Mouse (Mus musculus) layer of hippocampus, adult 11-12 months (tissue): ENCODE results near the gene Tmem167.

Source experiments
- DNase-seq: peaks from one replicate; pipeline ENCODE4 v3.0.0; 2022; ENCODE audit warnings: low spot score

The Tmem167 gene

GRCm38 (mm10) chr13:90183536-90183935, 94.6 kb downstream of the Tmem167 start:
- no peak for DNase-seq

GRCm38 (mm10) chr13:90186694-90187093, 97.8 kb downstream of the Tmem167 start:
- DNase-seq = no peak

- no peak for DNase-seq
These were observed 99.1 kb downstream of the Tmem167 start for GRCm38 (mm10) chr13:90188021-90188420.

GRCm38 (mm10) chr13:90191794-90192193, 102.9 kb downstream of the Tmem167 start:
- no peak for DNase-seq
